Mouse (Mus musculus) hindlimb bud, embryonic 11.5 days (tissue): ENCODE data around the gene Mboat7.

Experiments
- DNase-seq: peaks from one replicate; pipeline ENCODE4 v3.0.0-alpha.2; 2012; ENCODE audit warnings: low read depth, low spot score; ENCODE audit errors: extremely low spot score

The Mboat7 gene

GRCm38 (mm10) chr7:3693809-3694075 is 419 bp upstream of the Mboat7 start:
- DNase-seq = no peak

GRCm38 (mm10) chr7:3692382-3692986 is 839 bp downstream of the Mboat7 start, which contains the start of gene Tsen34:
Tsen34 (plus strand) TSS chr7:3692863.
- DNase-seq = no peak

GRCm38 (mm10) chr7:3691919-3692318 is 1.4 kb downstream of the Mboat7 start:
- no peak for DNase-seq

- no peak for DNase-seq
Measured at GRCm38 (mm10) chr7:3685400-3686187, 7.7 kb downstream of the Mboat7 start.

DNA sequence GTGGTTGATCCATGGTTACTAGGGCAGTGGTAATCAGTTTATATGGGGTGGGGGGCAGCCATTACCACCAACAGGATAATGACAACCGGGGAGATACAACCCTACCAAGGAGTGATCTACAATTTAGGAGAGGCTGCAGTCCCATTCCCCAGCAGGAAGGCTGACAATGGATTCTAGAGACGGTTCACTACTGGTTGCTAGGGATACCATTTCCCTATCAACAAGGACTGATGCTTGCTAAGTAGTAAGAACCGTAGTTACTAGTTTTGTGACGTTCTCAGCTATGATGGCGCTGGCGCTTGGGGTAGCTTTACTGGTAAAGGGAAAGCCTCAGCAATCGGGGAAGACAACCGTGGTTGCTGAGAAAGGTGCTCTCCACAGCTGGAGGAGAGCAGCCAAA is 8.6 kb downstream of the Mboat7 start:
- DNase-seq = no peak

DNA sequence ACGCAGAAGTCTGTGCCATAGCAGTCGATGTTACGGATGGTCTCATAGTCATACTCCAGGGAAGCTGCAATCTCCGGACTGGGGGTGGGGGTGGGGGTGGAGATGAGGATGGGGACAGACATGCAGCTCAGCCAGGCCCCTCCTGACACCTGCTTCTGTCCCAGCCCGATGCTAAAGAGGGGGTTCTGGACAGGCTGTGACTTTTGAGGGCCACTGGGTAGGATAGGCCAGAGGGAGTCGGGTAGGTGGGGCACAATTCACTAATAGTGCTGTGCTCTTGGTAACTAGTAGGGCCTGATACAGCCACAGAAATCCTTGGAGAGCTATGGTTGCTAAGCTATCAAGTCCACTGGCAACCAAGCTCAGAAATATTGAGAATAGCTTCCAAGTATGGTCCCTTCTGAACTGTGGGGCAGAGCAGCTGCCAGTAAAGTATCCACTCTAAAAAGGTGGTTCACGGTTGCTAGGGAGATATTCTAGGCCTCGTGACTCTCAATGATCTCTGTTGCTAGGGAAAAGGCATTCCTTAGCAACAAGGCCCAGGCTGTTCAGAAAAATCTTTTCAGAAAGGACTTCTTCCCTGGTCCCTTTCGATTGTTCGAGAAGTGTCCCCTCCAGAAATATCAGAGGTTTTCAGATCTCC is 9.3 kb downstream of the Mboat7 start:
- DNase-seq = no peak

DNA sequence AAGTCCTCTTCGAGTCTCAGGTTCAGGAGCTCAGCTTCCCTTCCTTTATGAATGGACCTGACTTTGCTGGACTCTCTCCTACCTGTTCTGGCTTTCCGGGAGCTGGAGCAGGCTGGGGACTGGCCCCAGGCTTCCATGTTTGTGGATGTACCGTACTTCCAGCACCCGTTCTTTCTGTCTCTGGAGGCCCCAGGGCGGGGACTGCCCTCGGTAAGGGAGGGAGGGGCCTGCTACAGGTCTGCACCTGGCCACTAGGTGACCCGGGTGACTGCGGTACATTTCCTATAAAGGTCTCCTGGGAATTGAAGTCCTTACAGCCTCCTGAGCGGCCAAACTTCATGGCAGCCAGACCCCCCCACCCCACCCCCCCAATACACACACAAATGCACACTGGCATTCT is 16.0 kb downstream of the Mboat7 start, which contains the start of gene Tmc4:
TSS of gene Tmc4 (minus strand) at position 212 of the 400 bp plus-strand sequence.
- no peak for DNase-seq

DNA sequence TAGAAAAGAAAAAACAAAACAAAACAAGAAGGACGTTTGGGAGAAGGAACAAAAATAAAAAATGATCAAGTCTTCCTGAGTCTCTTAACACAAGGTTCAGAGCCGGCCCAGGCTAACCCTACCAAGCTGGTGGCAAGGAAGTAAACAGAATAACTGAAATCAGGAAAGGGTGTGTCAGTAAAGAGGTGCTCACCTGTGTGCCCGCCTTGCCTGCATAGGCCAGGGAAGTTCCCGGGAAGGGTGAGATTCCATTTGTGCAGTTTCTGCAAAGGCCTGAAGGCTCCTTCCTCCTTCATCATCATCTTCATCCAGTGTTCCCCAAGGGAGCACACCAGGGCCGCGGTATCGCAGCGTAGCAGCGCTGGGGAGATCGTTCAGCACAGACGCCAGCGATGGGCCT is 17.0 kb downstream of the Mboat7 start:
- no peak for DNase-seq

- no peak for DNase-seq
Measured at GRCm38 (mm10) chr7:3675228-3675548, 18.1 kb downstream of the Mboat7 start.

- DNase-seq = peak; percentile 66
Measured at GRCm38 (mm10) chr7:3674507-3675227, 18.7 kb downstream of the Mboat7 start.

DNA sequence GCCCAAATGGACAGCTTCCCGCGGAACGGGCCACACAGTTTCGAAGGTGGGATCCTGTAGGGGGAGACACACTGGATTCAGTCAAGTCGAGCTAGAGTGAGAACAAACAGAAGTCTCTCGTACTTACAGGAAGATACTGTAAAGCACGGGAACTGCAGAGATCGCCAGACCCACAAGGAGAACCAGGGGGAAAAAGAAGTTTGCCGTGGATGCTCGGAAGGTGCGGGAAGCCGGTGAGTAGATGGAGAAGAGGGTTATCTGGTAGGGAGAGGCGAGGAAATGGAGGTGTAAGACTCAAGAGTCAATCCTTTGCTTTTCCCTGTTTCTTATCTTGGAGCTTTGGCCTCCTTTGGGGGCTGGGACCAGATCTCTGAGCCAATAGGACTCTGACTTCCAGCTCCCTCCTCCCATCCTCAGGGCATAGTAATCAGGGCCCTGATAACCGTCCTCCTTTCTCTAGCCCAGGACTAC is 26.4 kb downstream of the Mboat7 start:
- DNase-seq = no peak

DNA sequence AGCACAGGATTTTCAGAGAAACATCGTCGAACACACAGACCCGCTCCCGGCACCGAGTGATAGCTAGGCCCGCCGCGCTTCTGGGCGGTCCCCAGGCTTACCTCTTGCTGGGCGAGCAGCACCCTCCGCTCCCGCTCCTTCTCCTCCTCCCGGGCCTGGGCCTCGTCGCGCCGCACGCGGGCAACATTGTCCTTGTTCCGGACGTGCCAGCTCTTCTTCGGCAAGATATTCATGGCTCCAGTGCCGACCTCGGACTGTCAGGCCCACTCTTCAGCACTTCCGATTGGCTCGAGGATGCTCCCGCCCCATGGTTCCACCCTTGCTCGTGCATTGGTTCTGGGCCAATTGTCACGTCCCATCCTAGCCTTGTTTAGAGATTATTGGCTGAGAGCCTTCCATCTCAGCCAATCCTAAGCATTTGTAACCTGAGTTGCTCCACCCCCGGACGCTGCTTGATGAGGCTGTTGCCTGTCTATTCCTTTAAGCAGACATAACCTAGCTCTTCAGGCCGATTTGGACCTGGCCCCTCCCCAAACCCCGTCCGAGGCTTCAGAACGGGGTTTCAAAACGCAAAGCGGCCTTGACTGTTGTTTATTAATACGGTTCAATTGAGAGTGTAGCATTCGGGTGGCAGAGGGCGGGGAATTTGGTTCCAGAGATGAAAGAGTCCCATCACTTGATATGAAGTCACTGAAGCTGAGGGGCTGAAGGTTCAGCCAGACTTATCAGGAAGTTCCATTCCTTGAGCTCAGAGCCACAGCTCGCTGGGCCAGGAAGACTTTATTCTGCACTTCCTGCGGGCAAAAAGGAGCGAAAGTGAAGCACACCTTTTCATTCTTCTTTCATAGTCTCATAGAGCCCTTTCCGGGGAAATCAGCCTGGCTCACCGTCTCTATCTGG is 27.9 kb downstream of the Mboat7 start, which contains the start of gene Leng1:
TSS of gene Leng1 (minus strand) at position 626 of the 900 bp plus-strand sequence.
- peak; percentile 88 for DNase-seq

DNA sequence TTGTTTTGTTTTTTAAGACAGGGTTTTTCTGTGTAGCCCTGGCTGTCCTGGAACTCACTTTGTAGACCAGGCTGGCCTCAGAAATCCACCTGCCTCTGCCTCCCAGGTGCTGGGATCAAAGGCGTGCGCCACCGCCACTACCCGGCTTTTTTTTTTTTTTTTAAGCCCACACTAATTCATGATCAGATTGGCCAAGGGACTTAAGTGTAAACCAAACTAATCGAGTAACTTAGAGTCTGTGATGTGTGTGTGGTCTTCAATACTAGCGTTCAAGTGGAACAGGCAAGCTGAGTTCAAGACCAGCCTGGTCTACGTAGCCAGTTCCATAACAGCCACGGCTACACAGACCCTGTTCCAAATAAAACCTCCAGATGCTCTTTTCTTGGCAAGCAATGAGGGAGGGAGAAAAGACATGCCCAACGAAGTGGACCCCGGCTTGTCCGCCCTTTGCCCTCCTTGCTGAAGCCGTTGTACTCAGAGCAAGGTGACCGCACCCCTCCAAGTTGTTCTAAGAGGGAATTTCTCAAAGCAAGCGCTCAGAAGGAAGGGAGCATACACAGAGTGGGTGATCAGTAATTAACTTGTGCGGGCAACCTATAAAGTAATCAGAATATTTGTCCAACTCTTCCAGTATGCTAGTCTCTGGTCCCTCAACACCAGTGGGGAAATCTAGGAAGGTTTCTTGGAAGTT is 28.7 kb downstream of the Mboat7 start:
- no peak for DNase-seq

DNA sequence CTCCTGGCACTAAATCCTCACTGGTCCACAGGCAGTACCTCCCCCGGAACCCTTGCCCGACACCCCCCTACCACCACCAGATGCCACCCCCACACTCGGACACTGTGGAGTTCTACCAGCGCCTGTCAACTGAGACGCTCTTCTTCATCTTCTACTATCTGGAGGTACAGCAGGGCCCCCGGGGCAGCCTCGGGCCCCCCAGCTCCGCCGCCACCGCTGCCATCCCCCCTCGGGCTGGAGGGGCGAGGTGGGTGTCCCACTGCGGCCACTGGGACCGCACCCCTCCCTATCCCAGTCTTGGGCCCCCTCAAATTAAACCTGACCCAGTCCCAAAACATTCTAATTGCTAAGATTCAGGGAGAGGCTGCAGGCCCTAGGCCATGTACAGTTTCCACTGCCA is 34.7 kb downstream of the Mboat7 start:
- no peak for DNase-seq

GRCm38 (mm10) chr7:3656966-3657365 is 36.4 kb downstream of the Mboat7 start:
- DNase-seq = no peak

DNA sequence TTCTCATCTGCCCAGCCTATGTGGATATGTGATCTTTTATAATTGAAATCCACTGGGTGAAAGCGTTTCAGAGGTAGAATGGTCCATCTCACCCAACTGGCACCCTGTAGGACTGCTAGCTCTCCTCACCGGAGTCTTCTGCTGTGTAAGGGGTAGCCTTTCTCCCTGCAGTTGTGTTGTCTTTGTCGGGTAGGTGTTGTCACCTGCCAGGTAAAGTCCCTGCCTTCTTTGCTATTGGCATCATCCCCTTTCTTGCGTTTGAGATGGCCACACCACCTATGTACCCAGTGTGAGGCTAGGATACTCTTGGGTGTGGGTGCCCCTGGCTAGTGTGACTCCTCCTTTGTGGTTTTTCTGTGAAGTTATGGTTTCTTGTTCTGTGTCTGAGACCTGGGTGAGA is 46.7 kb downstream of the Mboat7 start:
- DNase-seq = no peak

DNA sequence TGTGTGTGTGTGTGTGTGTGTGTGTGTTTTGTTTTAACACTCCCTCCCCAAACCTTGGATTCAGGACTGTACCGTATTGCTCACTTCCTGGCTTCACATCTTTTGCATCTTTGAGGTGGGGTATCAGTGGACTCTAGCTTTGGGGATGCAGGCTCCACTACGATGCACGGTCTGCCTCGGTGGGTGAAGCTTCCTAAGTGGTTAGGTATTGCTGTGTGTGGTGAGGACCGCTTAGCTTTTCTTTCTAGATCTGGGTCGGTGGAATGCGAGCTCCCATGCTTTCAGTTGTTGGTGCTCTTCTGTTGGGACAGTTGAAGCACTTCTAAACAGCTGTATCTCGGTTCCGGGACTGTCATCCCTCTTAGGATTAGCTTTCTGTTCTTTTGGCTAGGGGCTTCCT is 47.1 kb downstream of the Mboat7 start:
- DNase-seq = no peak

DNA sequence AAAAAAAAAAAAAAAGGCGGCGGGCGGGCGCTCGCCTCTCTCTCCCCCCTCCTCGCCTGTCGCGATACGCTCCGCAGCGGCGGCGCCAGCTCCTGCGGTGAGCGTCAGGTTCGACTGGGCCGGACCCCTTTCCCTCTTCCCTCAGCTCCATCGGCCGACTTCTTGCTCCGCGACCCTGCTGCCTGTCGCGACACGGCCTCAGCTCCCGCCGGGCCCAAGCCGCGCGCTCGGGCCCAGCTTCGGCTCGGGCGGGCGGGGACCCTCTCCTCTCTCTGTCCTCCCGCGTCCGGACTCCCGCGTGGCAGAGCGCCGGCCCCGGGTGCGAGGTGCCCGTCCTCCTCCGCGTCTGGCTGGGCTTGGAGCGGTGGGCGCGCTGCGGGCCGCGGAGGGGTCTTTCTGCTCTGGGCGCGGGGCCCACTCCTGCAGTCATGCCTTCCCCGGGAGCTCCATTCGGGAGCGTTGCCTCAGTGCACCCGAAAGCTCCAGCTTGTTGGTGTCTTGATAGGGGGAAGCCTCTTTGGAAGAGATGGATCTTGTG is 47.8 kb downstream of the Mboat7 start:
- DNase-seq = no peak

- peak; percentile 93 for DNase-seq
Measured at GRCm38 (mm10) chr7:3644672-3645487, 48.4 kb downstream of the Mboat7 start, which contains the start of gene Cnot3. Cnot3 (plus strand) TSS chr7:3645268.
